Mouse (Mus musculus) ES-E14 (cell line): ENCODE measurements around the gene Spaca9.

Source experiments
- CHD2 ChIP-seq: IDR thresholded peaks from 2 replicates; pipeline ENCODE4 v1.6.1; 2014; ENCODE audit warnings: mild to moderate bottlenecking, low read depth, low read length, inconsistent platforms
- HCFC1 ChIP-seq: IDR thresholded peaks from 2 replicates; pipeline ENCODE4 v1.6.1; 2012; ENCODE audit warnings: low read length, inconsistent platforms, borderline replicate concordance; ENCODE audit not compliant: insufficient read depth
- MAFK ChIP-seq: IDR thresholded peaks from 2 replicates; pipeline ENCODE4 v1.6.1; 2014; ENCODE audit warnings: mild to moderate bottlenecking, low read depth, low read length, inconsistent platforms; ENCODE audit not compliant: insufficient read depth

GRCm38 (mm10) chr2:28699361-28700335, at the start of gene Spaca9, which contains the start of gene Ak8:
- TF ChIP-seq MAFK: no peak
- no peak for TF ChIP-seq CHD2
- peak; percentile 83 for TF ChIP-seq HCFC1
